Mouse (Mus musculus) liver, postnatal 0 days (tissue): Measurements from ENCODE around the gene Dnaic2.

Experiments used
- CTCF ChIP-seq: sonication (generic); IDR thresholded peaks from 2 replicates; pipeline ENCODE4 v1.5.1; 2016; ENCODE audit warnings: antibody characterized with exemption, low read depth
- EP300 ChIP-seq: IDR thresholded peaks from 2 replicates; pipeline ENCODE4 v1.6.1; 2016; ENCODE audit warnings: antibody characterized with exemption, low read depth, mild to moderate bottlenecking

- TF ChIP-seq CTCF (no peak), EP300 (no peak)
These were observed at the start of gene Dnaic2 for GRCm38 (mm10) chr11:114726965-114727825.
